21 mouse cellular contexts compared by ENCODE assay signal in the genomic region with DNA sequence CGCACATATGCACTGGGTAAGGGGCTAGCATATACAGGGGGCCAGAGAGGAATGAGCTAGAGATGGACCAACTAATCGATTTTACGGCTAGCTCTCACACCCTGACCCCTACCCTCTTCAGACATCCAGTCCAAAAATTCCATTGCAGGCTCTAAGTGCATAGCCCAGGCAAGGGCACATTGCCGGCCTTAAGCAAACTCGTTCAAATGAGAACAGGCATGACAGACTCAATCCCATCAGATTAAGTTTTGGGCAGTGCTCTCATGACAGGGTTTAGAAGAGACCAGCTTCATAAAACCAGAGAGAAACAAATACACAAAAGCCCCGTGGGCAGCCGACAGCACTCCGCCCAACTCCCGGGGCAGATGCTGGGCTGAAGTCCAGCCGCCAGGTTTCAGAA. TPM values are rescaled to one million over a fixed set of nuclear protein-coding genes. Genes with fewer than 3 reads are reported as not detected.
DNase-seq lines count a peak whose midpoint lies in the region; ATAC-seq and TF ChIP-seq lines count a peak whose summit lies in the region.
"Had no signal": no experiment of that assay in that cellular context is flagged by ENCODE, and none has a peak within 500 bp of the region (broad histone marks: within the 10 kb centered on the region; RNA-seq: fewer than 3 reads in every experiment).

No protein-coding gene starts in this region.

- H3K4me1 ChIP-seq in heart, embryonic 11.5 days (ENCODE audit: control insufficient read depth, insufficient read depth, low read length): peaks cover 46% of the 10 kb centered on the region
- peaks cover 59% of the 10 kb centered on the region for H3K4me1 ChIP-seq in hindbrain, embryonic 12.5 days
- peaks cover 11% of the 10 kb centered on the region for H3K4me1 ChIP-seq in hindbrain, postnatal 0 days (ENCODE audit: insufficient read depth, low read length)
- H3K4me1 ChIP-seq in embryonic facial prominence, embryonic 13.5 days: peaks cover 43% of the 10 kb centered on the region

- ATAC-seq in heart, embryonic 11.5 days (replicated peaks; ENCODE audit: insufficient number of reproducible peaks, low FRiP score, low TSS enrichment): no peak
- ATAC-seq in hindbrain, embryonic 12.5 days (ENCODE audit: low FRiP score): no peak
- ATAC-seq in hindbrain, postnatal 0 days: no peak
- ATAC-seq in embryonic facial prominence, embryonic 13.5 days (ENCODE audit: insufficient number of reproducible peaks, insufficient read depth, low FRiP score, low TSS enrichment, low read depth): no peak
- ATAC-seq: intestine, embryonic 16.5 days had no signal

- 75% methylated on average over 10 of the region's 10 CpGs for WGBS in heart, embryonic 11.5 days (ENCODE audit: insufficient replicate concordance)
- WGBS in hindbrain, embryonic 12.5 days: 64% methylated on average over 10 of the region's 10 CpGs
- WGBS in hindbrain, postnatal 0 days: 56% methylated on average over 10 of the region's 10 CpGs
- 68% methylated on average over 10 of the region's 10 CpGs for WGBS in embryonic facial prominence, embryonic 13.5 days

- H3K27ac ChIP-seq in heart, embryonic 11.5 days (ENCODE audit: low read depth, low read length): no peak overlapping the region
- 0 out of 2 replicates have a peak overlapping the region, but pooled peaks have one; percentile 30 for H3K27ac ChIP-seq in hindbrain, embryonic 12.5 days
- no peak overlapping the region for H3K27ac ChIP-seq in hindbrain, postnatal 0 days
- no peak overlapping the region for H3K27ac ChIP-seq in embryonic facial prominence, embryonic 13.5 days
- H3K27ac ChIP-seq: limb, embryonic 10.5 days; macrophage had no signal

- peak overlapping the region; percentile 43; the same call in 1 of the 2 replicates for H3K4me2 ChIP-seq in heart, embryonic 11.5 days
- no peak overlapping the region for H3K4me2 ChIP-seq in hindbrain, embryonic 12.5 days (replicated peaks)
- H3K4me2 ChIP-seq in hindbrain, postnatal 0 days (ENCODE audit: low read depth, low read length): no peak overlapping the region
- H3K4me2 ChIP-seq in embryonic facial prominence, embryonic 13.5 days: no peak overlapping the region
- H3K4me2 ChIP-seq: embryonic facial prominence, embryonic 15.5 days; kidney, embryonic 15.5 days; midbrain, embryonic 11.5 days had no signal

- no peaks in the 10 kb centered on the region for H3K9me3 ChIP-seq in heart, embryonic 11.5 days (replicated peaks; ENCODE audit: control insufficient read depth, low read length)
- no peaks in the 10 kb centered on the region for H3K9me3 ChIP-seq in hindbrain, embryonic 12.5 days (replicated peaks)
- no peaks in the 10 kb centered on the region for H3K9me3 ChIP-seq in hindbrain, postnatal 0 days (ENCODE audit: low read length)
- H3K9me3 ChIP-seq in embryonic facial prominence, embryonic 13.5 days: no peaks in the 10 kb centered on the region
- H3K9me3 ChIP-seq: embryonic facial prominence, embryonic 15.5 days; kidney, embryonic 15.5 days; limb, embryonic 10.5 days had no signal

- no peak overlapping the region for H3K4me3 ChIP-seq in heart, embryonic 11.5 days (ENCODE audit: low read depth, low read length)
- no peak overlapping the region for H3K4me3 ChIP-seq in hindbrain, embryonic 12.5 days
- no peak overlapping the region for H3K4me3 ChIP-seq in hindbrain, postnatal 0 days (ENCODE audit: low read length)
- no peak overlapping the region for H3K4me3 ChIP-seq in embryonic facial prominence, embryonic 13.5 days
- H3K4me3 ChIP-seq: embryonic facial prominence, embryonic 15.5 days; kidney, embryonic 15.5 days; limb, embryonic 10.5 days had no signal

- H3K9ac ChIP-seq in heart, embryonic 11.5 days (ENCODE audit: low read depth, low read length): no peak overlapping the region
- 0 out of 2 replicates have a peak overlapping the region, but pooled peaks have one; percentile 23 for H3K9ac ChIP-seq in hindbrain, embryonic 12.5 days
- no peak overlapping the region for H3K9ac ChIP-seq in hindbrain, postnatal 0 days (replicated peaks; ENCODE audit: low read length)
- H3K9ac ChIP-seq in embryonic facial prominence, embryonic 13.5 days: 0 out of 2 replicates have a peak overlapping the region, but pooled peaks have one; percentile 32
- H3K9ac ChIP-seq: embryonic facial prominence, embryonic 15.5 days; kidney, embryonic 15.5 days had no signal

- H3K27me3 ChIP-seq in heart, embryonic 11.5 days (ENCODE audit: control insufficient read depth, insufficient read depth, low read length): no peaks in the 10 kb centered on the region
- no peaks in the 10 kb centered on the region for H3K27me3 ChIP-seq in hindbrain, embryonic 12.5 days
- H3K27me3 ChIP-seq in hindbrain, postnatal 0 days (ENCODE audit: insufficient read depth, low read length): no peaks in the 10 kb centered on the region
- no peaks in the 10 kb centered on the region for H3K27me3 ChIP-seq in embryonic facial prominence, embryonic 13.5 days
- H3K27me3 ChIP-seq: embryonic facial prominence, embryonic 15.5 days; kidney, embryonic 15.5 days had no signal

- no peak for TF ChIP-seq CTCF in hindbrain, postnatal 0 days (IDR thresholded peaks at IDR 0.05; ENCODE audit: low read depth)

- no peak for DNase-seq in heart, adult 18-20 months
- DNase-seq in hindbrain, postnatal 0 days (ENCODE audit: low spot score): no peak
- peak; percentile 74 for DNase-seq in NIH3T3 (ENCODE audit: low read depth)
- DNase-seq in spleen, adult 12 weeks (ENCODE audit: low spot score): no peak
- DNase-seq: adrenal gland, adult 8-10 months; cerebellum, adult 11-12 months; cerebellum, postnatal 14 days; gastrocnemius, postnatal 14 days; kidney, postnatal 4 days; lung, adult 18-20 months; spleen, adult 18-20 months; thymus, postnatal 36 days had no signal

- H3K36me3 ChIP-seq in heart, embryonic 11.5 days (ENCODE audit: control insufficient read depth, insufficient read depth, low read length): no peaks in the 10 kb centered on the region
- H3K36me3 ChIP-seq in hindbrain, embryonic 12.5 days: no peaks in the 10 kb centered on the region
- no peaks in the 10 kb centered on the region for H3K36me3 ChIP-seq in hindbrain, postnatal 0 days (ENCODE audit: insufficient read depth, low read length)
- H3K36me3 ChIP-seq in embryonic facial prominence, embryonic 13.5 days: no peaks in the 10 kb centered on the region
- H3K36me3 ChIP-seq: embryonic facial prominence, embryonic 15.5 days; kidney, embryonic 15.5 days had no signal

RNA-seq across cellular contexts. Expression of a gene that starts 5.6 kb away (rescaled TPM):
- 15.9 and 16.1 TPM in 2 replicates for polyA plus RNA-seq in heart, embryonic 11.5 days (2014; fragmentation: Nextera tagmentation; extraction: Ambion mirVana)
- 10 to 100 TPM; 14.8 to 18.7 TPM for total RNA-seq in heart, adult 18-20 months (2021)
- polyA plus RNA-seq in hindbrain, embryonic 12.5 days (2016; fragmentation: Nextera tagmentation; extraction: Ambion mirVana): 95.0 and 105 TPM in 2 replicates
- 36.6 and 38.3 TPM in 2 replicates for total RNA-seq in hindbrain, postnatal 0 days (2014; rRNA removed)
- 41.9 and 50.2 TPM in 2 replicates for polyA plus RNA-seq in hindbrain, postnatal 0 days (2015; fragmentation: Nextera tagmentation; extraction: Ambion mirVana)
- polyA plus RNA-seq in embryonic facial prominence, embryonic 13.5 days (2015; fragmentation: Nextera tagmentation; extraction: Ambion mirVana): 19.6 and 19.7 TPM in 2 replicates
- polyA plus RNA-seq: macrophage had no signal

RNA-seq across cellular contexts. Expression of a gene that starts 20.9 kb away (rescaled TPM):
- 58.5 and 60.4 TPM in 2 replicates for polyA plus RNA-seq in heart, embryonic 11.5 days (2014; fragmentation: Nextera tagmentation; extraction: Ambion mirVana)
- total RNA-seq in heart, adult 18-20 months (2021): 10 to 100 TPM; 38.3 to 46.4 TPM
- polyA plus RNA-seq in hindbrain, embryonic 12.5 days (2016; fragmentation: Nextera tagmentation; extraction: Ambion mirVana): 56.1 and 64.9 TPM in 2 replicates
- total RNA-seq in hindbrain, postnatal 0 days (2014; rRNA removed): 30.1 and 43.2 TPM in 2 replicates
- polyA plus RNA-seq in hindbrain, postnatal 0 days (2015; fragmentation: Nextera tagmentation; extraction: Ambion mirVana): 50.8 and 54.4 TPM in 2 replicates
- 78.6 and 84.4 TPM in 2 replicates for polyA plus RNA-seq in embryonic facial prominence, embryonic 13.5 days (2015; fragmentation: Nextera tagmentation; extraction: Ambion mirVana)

RNA-seq across cellular contexts. Expression of a gene that starts 21.0 kb away (rescaled TPM):
- 83.2 and 89.0 TPM in 2 replicates for polyA plus RNA-seq in heart, embryonic 11.5 days (2014; fragmentation: Nextera tagmentation; extraction: Ambion mirVana)
- total RNA-seq in heart, adult 18-20 months (2021): 10 to 100 TPM; 37.5 to 42.3 TPM
- polyA plus RNA-seq in hindbrain, embryonic 12.5 days (2016; fragmentation: Nextera tagmentation; extraction: Ambion mirVana): 82.3 and 82.9 TPM in 2 replicates
- 31.9 and 37.5 TPM in 2 replicates for total RNA-seq in hindbrain, postnatal 0 days (2014; rRNA removed)
- polyA plus RNA-seq in hindbrain, postnatal 0 days (2015; fragmentation: Nextera tagmentation; extraction: Ambion mirVana): 48.1 and 48.6 TPM in 2 replicates
- polyA plus RNA-seq in embryonic facial prominence, embryonic 13.5 days (2015; fragmentation: Nextera tagmentation; extraction: Ambion mirVana): 73.4 and 77.7 TPM in 2 replicates

RNA-seq across cellular contexts. Expression of a gene that starts 30.0 kb away (rescaled TPM):
- 29.3 and 35.8 TPM in 2 replicates for polyA plus RNA-seq in heart, embryonic 11.5 days (2014; fragmentation: Nextera tagmentation; extraction: Ambion mirVana)
- total RNA-seq in heart, adult 18-20 months (2021): 10 to 100 TPM; 30.7 to 33.7 TPM
- 43.3 and 47.6 TPM in 2 replicates for polyA plus RNA-seq in hindbrain, embryonic 12.5 days (2016; fragmentation: Nextera tagmentation; extraction: Ambion mirVana)
- 38.7 and 45.6 TPM in 2 replicates for total RNA-seq in hindbrain, postnatal 0 days (2014; rRNA removed)
- polyA plus RNA-seq in hindbrain, postnatal 0 days (2015; fragmentation: Nextera tagmentation; extraction: Ambion mirVana): 56.8 and 62.8 TPM in 2 replicates
- 42.6 and 45.6 TPM in 2 replicates for polyA plus RNA-seq in embryonic facial prominence, embryonic 13.5 days (2015; fragmentation: Nextera tagmentation; extraction: Ambion mirVana)

RNA-seq across cellular contexts. Expression of a gene that starts 30.7 kb away (rescaled TPM):
- polyA plus RNA-seq in heart, embryonic 11.5 days (2014; fragmentation: Nextera tagmentation; extraction: Ambion mirVana): 577 and 621 TPM in 2 replicates
- 100 to 1,000 TPM in 1 of 2 experiments, 10 to 100 TPM in 1; 89.2 to 109 TPM for total RNA-seq in heart, adult 18-20 months (2021)
- 822 and 828 TPM in 2 replicates for polyA plus RNA-seq in hindbrain, embryonic 12.5 days (2016; fragmentation: Nextera tagmentation; extraction: Ambion mirVana)
- 228 and 253 TPM in 2 replicates for total RNA-seq in hindbrain, postnatal 0 days (2014; rRNA removed)
- polyA plus RNA-seq in hindbrain, postnatal 0 days (2015; fragmentation: Nextera tagmentation; extraction: Ambion mirVana): 454 and 491 TPM in 2 replicates
- polyA plus RNA-seq in embryonic facial prominence, embryonic 13.5 days (2015; fragmentation: Nextera tagmentation; extraction: Ambion mirVana): 784 and 830 TPM in 2 replicates

Comparison
In these comparisons a context has a peak if more than half of its experiments do, and no peak if none do; other contexts are left out.
1. H3K9ac ChIP-seq: peak in hindbrain, embryonic 12.5 days (single experiment) and embryonic facial prominence, embryonic 13.5 days (single experiment); none in heart, embryonic 11.5 days (single experiment) and hindbrain, postnatal 0 days (single experiment).